Mouse (Mus musculus) adrenal gland, adult 2 months (tissue): ENCODE results near the gene Ago3. TPM values are rescaled to one million over a fixed set of nuclear protein-coding genes. Genes with fewer than 3 reads are reported as not detected.

Source experiments
- DNase-seq: peaks from one replicate; pipeline ENCODE4 v3.0.0; 2021
- long read RNA-seq: library from polyadenylated mRNA; stranded (forward); transcript quantifications from one replicate; pipeline ENCODE4 v2.0.0, GENCODE M21; 2021
- polyA plus RNA-seq: library from polyadenylated mRNA; depleted of rRNA; stranded (reverse); fragments of >200 nt; gene quantifications from 2 replicates; pipeline ENCODE4 v1.2.3, GENCODE M21; 2012; rRNA removed
- total RNA-seq, 2 experiments: library from RNA; stranded (reverse); gene quantifications; 2 replicates each; pipeline ENCODE4 v1.2.3; 2021

Ago3 gene
- total RNA-seq, result 10 to 100 TPM; 15.8 to 22.5 TPM
- 19.7 and 21.0 TPM in 2 replicates for polyA plus RNA-seq
- long read RNA-seq, partial matches to known transcripts, result 1 of 1 reads
- long read RNA-seq, other reads (novel, unspliced or antisense), result 0 of 1 reads

DNA sequence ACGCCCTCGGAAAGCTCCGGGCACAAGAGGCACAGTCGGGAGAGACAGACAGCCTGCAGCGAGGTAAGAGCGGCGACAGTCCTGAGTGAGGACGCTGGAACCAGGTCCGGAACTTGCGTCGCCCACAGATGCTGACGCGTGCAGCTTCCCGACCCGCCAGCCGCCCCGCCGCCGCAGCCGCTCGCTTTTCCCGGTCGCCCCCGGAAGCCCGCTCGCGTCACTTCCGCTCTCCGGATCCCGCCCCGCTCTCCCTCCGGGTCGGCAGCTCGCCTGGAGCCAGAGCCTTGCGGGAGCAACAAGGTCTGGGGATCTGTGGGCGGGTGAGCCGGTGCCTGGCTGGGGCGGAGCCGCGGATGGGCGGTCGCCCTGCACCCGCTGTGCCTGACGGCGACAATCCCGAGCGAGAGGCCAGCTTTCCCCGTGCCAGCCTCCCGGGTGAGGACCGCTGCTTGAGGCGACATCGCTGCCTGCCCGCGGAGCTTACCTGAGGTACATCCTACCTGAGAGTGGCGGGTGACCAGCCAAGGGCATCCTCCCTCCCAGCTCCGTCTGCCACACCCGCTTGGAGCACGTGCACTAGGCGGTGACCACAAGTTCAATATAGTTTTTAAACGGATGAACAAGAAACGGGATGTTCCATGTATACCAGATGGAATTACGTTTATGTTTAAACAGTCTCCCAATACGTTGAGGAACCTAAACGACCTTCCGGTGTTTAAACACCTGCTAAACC lies at the start of gene Ago3:
Ago3 (minus strand) TSS at position 210 of the 733 bp plus-strand sequence.
- DNase-seq, result peak; percentile 98

DNA sequence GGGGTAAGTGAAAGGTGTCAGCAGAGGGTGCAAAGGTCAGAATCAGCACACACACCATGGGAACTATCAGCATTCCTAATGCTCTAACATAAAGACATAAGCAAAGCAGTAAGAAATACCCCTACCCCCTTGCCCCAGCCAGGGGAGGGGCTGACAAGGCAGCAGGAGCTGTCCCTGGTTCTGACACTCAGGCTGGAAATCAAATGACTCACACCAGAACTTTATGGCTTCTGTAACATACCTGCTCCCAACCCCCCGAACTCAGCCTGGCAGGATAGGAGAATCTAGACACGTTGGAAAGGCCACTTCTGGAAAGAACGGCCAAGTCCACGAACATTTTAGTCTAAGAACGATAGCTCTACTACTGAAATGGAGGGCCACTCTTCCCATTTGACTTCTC lies 43.7 kb upstream of the Ago3 start:
- DNase-seq, result no peak

DNA sequence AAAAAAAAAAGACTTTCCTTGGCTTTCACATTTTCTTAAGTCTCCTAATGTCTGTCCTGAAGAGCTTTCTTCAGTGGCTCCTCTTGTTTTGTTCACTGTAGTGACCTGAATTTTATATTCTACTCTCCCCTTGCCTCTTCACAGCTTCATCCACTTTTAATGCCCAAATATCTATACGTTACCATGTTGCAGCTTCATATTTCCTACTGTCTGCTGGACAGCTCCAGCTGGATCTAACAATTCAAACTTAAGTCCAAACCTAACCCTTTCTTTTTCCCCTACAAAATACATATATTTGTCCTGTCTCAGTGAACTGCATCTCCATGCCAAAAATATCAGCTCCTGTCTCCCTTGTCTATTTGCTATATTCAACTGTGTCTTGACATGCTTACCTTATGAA lies 40.0 kb upstream of the Ago3 start:
- no peak for DNase-seq

DNA sequence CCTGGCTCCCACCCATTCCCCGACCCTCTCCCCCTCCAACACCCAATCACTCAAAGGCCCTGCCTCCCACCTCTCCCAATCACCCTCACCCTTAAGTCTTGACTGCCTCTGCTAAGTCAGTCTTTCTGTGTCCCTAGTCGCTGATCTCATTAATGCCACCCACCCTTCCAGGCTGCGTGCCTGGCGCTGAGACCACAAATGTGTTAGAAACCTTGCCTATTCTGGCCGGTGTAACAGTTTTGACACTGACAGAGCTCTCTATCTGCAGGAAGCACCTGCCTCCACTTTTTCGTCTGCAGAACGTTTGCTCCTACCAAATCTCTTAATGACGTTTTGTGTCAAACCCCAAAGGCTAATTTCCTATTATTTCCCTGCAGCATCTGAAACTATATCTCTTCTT lies 39.6 kb upstream of the Ago3 start:
- no peak for DNase-seq

DNA sequence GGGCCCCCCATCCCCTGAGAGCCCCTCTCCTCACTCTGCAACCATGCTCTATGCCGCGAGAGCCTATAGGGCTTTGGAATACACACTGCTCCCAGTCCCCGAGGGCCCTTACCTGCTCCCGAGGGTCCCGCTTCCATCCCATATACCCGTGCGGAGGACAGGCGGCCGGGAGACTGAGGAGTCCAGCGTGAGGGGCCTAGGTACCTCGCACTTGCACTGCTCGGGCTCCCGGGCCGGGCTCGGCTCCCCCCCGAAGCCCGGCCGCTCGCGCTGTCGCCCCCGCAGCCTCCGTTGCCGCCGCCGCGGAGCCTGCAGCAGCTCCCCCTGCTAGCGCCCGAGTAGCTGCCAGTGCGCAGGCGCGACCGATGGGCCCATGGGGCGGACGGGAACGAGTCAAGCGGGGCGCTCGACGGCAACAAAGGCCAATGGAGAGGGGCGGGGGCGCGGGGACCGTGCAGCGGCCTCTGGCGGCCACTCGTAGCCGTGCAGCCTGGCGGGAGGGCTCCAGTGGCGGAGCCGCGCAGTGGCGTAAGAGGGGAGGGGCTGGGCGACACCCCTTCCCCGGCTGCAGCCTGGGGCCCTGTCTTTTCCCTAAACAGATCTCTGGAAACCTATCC lies 39.0 kb upstream of the Ago3 start, which contains the start of gene Ago1:
Ago1 (minus strand) TSS at position 299 of the 617 bp plus-strand sequence.
- DNase-seq, result peak; percentile 98

DNA sequence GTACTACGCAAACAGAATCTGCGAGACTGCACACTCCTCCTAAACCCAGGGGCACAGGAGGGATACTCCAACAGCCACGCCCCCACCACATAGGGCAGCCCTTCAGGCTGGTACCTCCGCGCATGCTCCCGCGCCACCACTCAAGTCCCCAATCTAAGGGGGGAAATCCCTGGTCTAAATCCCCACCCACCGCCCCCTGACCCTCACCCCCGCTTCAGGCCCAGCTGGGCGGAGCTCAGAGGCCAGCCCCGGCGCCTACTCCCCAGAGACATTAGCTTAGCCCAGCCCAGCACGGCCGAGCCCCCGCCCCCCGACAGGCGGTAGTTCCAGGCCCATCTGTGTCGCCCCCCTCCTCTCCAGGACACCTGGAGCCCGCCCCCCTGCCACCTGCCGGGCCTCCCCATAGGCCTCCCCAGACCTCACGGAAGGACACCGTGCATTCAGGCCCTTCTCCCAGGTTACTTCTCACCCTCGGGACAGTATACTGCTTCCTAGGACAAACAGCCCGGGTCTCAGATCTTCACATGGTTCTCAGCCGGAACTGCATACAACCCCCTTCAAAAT lies 38.4 kb upstream of the Ago3 start:
- peak; percentile 78 for DNase-seq

DNA sequence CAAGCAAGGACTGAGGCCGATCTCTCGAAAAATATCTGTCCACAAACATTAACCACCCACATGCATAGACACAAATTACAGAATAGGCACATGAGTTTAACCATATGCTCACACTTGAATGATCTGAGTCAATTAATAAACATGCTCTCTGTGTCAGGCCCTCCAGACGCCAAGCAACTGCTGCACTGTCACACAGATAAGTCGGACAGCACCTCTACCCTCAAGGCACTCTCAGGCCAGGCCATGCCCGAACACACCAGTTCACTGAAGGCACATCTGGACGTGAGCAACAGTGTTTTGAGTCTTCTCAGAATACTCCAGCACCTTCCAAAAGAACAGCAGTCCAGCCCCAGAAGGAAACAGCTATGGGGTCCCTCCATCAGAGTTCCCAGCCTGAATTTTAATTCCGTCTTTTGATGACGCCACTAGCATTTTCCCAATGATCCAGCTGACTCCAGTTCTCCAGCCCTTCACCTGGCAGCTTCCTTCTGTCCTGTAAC lies 36.9 kb upstream of the Ago3 start:
- DNase-seq, result no peak

DNA sequence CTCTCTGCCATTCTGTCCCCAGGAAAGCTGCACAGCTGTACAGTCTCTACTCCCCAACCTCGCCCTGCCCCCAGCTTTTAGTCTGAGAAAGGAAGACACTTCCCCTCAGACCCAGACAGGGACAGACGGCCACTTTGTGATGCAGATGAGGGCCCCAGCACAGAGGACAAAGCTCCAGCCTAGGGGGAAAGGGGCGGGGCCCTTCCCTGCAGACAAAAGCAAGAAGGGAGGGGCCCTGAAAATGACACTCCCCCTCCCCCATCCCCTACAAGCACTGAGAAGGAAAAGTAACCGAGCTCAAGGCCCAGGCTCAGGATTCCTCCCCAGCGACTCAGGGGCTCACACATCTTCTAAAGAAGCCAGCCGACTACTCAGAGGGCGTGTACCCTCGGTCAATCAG lies 36.5 kb upstream of the Ago3 start:
- DNase-seq, result no peak

DNA sequence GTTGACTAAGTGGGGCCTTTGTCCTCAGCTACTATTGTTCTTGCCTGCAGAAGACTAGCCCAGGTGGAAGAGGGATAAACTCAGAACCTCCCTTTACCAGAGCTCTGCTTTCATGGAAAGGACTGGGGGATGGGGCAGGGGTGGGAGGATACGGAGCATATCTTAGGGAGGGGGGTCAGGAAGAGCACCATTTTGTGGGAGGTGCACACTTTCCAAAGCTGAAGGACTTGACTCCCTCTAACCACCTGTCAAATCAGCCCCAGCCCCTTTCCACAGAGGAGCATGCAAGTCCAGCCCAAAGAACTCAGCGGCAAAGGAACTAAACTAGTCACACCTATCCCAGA lies 35.5 kb upstream of the Ago3 start:
- no peak for DNase-seq

DNA sequence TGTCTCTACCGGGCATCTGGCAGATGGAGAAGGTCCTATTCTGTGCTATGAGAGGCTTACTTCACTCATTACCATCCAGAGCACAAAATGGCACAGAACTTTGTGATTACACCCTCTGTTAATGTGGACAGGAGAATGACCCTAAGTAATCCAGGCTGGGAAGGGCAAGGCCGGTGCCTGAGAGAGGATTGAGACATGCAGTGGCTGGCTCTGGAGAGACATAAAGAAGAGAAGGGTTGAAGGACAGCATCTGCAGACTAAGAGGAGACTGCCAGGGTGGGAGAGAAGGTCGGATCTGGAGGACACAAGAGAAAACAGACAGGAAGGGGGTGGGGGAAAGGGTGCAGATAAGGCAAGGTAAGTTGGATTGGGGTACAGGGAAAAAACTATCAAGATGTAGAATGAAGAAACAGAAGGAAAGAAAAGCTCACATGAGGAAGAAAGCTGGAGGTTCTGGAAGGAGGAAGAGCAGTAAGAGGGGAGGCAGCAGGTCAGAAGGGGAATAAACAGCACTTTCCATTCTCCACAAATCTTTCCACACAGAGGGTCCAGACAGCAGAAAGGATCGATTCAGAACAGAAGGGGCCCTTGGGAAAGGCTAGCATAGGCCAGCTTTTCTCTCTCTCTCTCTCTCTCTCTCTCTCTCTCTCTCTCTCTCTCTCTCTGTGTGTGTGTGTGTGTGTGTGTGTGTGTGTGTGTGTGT lies 35.0 kb upstream of the Ago3 start:
- DNase-seq, result peak; percentile 20

DNA sequence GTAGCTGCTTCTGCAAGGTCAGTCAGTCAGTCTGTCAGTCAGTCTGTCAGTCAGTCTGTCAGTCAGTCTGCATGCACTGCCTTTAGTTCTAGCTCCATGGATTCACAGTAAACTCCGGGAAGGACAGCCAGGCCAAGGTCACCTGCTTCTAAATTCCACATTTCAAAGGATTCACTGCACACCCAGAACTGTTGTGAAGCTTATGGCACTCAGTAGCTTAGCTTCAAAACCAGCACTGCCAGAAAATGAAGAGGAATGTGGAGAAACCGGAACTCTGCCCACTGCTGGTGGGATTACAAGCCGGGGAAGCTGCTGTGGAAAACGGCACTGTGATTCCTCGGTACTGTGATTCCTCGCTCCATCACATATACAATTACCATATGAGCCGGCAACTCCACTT lies 26.1 kb upstream of the Ago3 start:
- no peak for DNase-seq

DNA sequence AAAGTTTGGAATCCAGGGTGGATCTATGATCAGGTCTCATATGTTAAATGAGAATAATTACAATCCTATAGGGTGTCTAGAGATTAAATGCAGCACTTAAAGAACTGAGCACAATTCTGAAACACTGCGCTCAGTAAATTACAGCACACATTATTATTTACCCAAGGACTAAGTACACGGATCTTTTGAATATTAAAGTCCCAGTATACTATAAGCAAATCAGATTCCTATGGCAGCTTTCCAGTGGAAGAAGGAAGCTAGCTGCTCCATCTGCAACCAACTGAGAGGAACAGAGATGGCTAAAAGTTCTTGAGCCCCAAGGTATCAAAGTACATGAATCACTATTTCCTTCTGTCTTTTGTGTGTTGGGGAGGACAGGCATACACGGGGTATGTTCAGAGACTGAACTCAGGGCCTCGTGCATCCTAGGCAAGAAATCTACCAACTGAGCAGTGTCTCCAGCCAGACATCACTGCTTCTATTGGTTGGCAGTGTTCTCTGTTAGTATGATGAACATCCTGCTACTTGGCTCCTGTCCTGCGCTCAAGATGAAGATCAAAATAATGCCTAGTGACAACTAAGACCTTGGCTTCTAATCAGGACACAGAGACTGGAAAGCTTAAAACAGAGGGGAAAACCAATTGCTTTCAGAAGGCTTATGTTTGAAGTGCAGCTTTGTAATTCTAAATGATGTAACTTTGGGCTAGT lies 25.3 kb upstream of the Ago3 start:
- no peak for DNase-seq

DNA sequence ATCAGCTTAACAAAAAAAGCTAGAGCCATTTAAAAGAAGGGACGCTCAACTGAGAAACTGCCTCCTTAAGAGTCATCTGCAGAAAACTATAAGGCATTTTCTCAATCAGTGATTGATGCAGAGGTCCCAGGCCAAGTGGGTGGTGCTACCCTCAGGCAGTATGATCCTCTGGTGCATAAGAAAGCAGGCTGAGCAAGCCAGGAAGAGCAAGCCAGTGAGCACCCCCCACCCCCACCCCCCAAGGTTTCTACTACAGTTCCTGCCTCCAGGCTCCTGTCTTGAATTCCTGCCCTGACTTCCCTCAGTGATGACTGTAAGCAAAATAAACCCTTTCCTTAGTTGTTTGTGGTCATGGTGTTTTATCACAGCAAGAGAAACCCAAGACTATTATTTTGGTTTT lies 20.9 kb upstream of the Ago3 start:
- no peak for DNase-seq

DNA sequence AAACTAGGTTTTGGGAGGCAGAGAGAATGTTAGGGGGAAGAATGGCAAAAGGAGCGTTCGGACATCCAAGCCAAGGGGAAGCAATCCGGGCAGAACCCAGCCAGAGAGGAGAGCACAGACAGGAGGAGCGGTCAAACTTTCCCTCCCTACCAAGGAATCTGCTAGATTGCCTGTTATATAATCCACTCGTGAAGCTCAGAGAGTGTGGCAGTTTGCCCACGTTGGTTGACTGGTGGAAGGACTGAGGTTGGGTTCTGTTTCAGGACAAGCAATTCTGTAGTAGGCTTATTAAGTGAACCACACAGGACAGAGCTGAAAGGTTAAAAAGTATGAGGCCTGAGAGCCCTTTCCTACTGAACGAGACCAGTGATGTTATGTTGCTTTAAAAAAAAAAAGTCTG lies 17.8 kb upstream of the Ago3 start:
- DNase-seq, result no peak

DNA sequence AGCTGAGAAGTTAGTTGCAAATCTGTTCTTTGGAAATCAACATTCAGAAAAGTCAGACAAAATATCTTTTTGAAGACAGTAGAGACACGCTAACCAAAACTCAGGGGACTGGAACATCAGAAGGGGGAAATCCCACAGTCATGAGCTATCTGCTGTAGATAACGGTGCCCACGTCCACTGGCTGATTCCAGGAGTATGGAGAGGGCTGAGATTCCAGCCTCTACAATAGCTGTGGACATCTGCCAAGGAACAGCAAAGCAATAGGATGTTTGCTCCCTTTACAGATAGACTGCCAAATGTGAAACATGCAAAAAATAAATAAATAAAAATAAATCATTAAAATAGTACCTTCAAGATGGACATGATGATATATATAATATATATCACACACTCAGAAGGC lies 15.2 kb upstream of the Ago3 start:
- no peak for DNase-seq

DNA sequence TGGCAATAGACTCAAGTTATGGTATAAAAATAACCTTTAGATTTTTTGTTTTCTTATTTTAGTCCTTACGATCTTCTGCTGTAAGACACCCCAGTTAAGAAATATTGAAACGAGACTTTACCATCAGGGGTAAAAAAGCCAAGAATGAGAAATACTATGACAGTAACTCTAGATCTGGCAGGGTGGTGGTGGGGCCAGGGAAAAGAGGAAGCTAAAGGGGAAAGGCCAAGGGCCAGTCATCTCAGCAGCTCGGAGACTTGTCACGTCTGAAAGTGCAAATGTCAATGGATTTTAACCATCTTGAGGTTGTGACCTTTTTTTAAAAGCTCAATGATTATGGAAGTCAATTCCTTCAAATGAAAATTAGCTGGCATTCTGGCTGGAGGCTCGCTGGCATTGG lies 8.9 kb upstream of the Ago3 start:
- no peak for DNase-seq

DNA sequence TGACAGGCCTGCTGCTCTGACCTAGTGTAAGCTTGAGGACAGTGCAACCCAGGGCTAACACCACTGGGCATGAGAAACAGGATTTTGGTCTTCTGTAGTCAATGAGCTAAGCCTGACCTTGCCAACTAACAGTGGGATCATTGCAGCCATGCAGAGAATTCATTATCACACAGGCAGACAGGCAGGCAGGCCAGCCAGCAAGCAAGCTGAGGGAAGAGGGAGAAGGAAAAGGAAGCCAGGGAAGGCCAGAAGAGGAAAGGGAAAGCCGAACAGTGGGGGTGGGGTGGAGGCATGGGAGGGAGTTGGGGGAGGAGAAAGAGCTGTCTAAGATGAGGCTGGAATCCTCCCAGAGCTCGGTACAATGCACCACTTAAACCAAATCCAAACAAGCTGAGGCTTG lies 6.9 kb upstream of the Ago3 start:
- DNase-seq, result no peak

DNA sequence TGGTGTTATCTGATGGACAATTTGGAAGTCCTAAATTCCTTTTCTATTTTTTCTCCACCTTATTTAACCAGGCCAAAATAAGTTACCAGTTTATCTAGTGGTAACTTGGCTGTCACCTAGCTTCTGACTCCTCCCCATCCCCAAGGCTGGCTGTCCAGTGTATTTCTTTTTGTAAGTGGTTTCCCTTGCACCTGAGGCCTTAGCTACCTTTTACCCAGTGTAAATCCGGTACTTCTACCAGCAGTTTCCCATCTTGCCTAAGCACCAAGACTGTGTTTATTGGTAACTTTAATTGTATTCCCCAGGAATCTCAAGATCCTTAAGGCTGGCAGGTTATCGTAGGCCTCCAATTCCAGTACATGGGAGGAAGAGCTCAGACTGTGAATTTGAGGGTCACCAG lies 4.7 kb upstream of the Ago3 start:
- no peak for DNase-seq

DNA sequence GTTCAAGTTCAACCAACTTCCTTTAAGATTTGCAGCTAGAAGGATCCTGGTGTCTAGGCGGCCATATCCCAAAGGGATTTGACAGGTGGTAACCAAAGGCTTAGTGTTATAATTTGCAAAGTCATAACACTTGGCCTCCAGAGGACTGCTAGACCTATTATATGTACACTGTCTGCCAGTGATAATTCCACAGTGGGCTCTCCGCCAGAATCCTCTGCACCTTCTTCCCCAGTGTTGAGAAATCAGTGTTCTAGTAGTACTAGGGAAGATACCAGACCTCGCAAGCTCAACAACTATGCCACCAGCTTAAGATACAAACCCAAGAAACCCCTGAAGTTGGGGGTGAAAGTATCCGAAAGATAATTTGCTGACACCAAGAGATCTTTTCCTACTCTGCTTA lies 3.8 kb upstream of the Ago3 start:
- DNase-seq, result no peak

DNA sequence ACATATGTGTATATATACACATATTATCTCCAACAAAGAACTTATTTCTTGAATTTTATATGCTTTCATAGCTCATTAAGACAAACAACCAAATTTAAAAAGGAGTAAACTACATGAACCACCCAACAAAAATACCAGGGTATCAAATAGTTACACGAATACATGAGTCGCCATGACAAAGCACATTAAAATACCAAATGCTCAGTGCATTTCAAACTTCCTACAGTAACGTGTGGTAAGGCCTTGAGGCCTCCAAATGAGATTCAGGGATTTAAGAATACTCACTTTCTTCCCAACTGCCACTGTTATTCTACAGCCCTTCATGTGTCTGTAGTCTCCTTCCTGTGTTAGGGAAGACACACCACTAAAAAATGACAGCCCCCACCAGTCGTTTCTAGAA lies 2.4 kb upstream of the Ago3 start:
- DNase-seq, result no peak

DNA sequence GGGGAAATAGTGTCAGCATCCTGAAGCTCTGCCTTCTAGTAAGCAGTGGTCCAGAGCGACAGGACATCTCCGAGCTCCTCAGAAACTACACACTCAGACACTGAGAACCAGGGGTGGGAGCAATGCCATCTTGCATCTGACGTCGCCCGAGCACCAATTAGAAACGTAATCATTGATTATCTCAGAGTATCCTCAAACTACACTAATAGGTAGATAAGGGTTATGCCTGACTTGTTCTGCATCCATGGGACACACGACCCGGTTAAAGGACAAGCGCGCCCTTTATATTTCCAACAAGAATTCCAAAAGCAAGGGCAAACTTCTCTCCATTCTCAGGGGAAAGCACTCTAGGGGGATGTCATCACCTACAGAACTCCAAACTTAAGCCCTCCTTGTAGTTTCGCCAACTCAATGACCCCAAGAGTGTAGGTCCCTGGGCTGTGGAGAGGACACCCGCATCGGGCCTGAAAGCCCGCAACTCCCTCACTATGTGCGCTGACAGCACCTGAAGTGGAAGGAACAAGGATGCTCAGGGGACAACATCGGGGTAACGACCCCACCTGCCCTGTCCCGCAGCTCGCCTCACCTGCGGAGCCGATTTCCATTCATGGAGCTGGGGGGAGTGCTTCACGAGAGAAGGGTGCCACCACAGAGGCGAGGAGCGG lies 542 bp downstream of the Ago3 start:
- no peak for DNase-seq

DNA sequence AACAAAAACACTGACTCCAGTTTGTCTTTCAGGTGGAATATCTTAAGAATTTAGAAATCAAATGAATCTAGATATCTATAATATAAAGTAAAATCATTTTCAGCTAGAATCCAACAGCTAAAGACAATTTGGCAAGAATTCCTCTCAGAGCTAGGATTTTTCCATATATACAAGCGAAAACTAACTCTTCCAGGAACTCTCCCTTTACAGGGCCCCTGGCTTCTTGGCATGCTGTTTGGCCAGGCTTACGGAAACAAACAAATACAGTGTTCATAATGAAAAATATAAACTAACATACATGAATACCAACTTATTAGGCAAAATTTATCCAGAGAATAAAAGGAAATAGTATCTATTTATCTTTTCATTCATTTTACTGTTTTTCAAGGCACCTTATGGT lies 5.5 kb downstream of the Ago3 start:
- no peak for DNase-seq
